Mouse (Mus musculus) embryo, embryonic 11 days (tissue): Measurements from ENCODE around the gene Erc1.
A peak's percentile ranks its signal among the peaks of the same experiment; 100 is the strongest.
"Not testable (repeated sequence)": the region's sequence is repeated elsewhere in the genome, so short reads cannot be mapped to it uniquely, and the experiment has no call there.

ENCODE experiments used
- DNase-seq: peaks from one replicate; pipeline ENCODE4 v3.0.0-alpha.2; 2015

Gene Erc1

GRCm38 (mm10) chr6:119848034-119848695 is at the start of gene Erc1:
Gene Erc1, minus strand, starts transcription at chr6:119848167.
- peak; percentile 95 for DNase-seq

- DNase-seq, result no peak
Observed at GRCm38 (mm10) chr6:119892711-119893110, 44.7 kb upstream of the Erc1 start.

- DNase-seq, result no peak
Observed at GRCm38 (mm10) chr6:119883151-119883550, 35.2 kb upstream of the Erc1 start.

GRCm38 (mm10) chr6:119864341-119865034 is 16.5 kb upstream of the Erc1 start:
- DNase-seq, result no peak

GRCm38 (mm10) chr6:119861519-119861918 is 13.6 kb upstream of the Erc1 start:
- peak; percentile 13 for DNase-seq

- no peak for DNase-seq
Observed at GRCm38 (mm10) chr6:119860236-119860635, 12.3 kb upstream of the Erc1 start.

- no peak for DNase-seq
Observed at GRCm38 (mm10) chr6:119855471-119855870, 7.5 kb upstream of the Erc1 start.

- peak; percentile 13 for DNase-seq
Observed at GRCm38 (mm10) chr6:119854156-119854555, 6.2 kb upstream of the Erc1 start.

GRCm38 (mm10) chr6:119849858-119850257 is 1.9 kb upstream of the Erc1 start:
- no peak for DNase-seq

- no peak for DNase-seq
Observed at GRCm38 (mm10) chr6:119849348-119849709, 1.4 kb upstream of the Erc1 start.

GRCm38 (mm10) chr6:119848696-119849347 is 855 bp upstream of the Erc1 start:
- DNase-seq, result no peak

GRCm38 (mm10) chr6:119847518-119848033 is 391 bp downstream of the Erc1 start:
- DNase-seq, result peak; percentile 83

GRCm38 (mm10) chr6:119846751-119847517 is 1.0 kb downstream of the Erc1 start:
- peak; percentile 14 for DNase-seq

- no peak for DNase-seq
Observed at GRCm38 (mm10) chr6:119829951-119830350, 18.0 kb downstream of the Erc1 start.

GRCm38 (mm10) chr6:119828165-119828564 is 19.8 kb downstream of the Erc1 start:
- DNase-seq, result no peak

GRCm38 (mm10) chr6:119826701-119827100 is 21.3 kb downstream of the Erc1 start:
- DNase-seq, result no peak

- no peak for DNase-seq
Observed at GRCm38 (mm10) chr6:119822216-119822615, 25.8 kb downstream of the Erc1 start.

- no peak for DNase-seq
Observed at GRCm38 (mm10) chr6:119821158-119821557, 26.8 kb downstream of the Erc1 start.

- DNase-seq, result no peak
Observed at GRCm38 (mm10) chr6:119818541-119818940, 29.4 kb downstream of the Erc1 start.

- no peak for DNase-seq
Observed at GRCm38 (mm10) chr6:119815426-119815825, 32.5 kb downstream of the Erc1 start.

GRCm38 (mm10) chr6:119813055-119813454 is 34.9 kb downstream of the Erc1 start:
- not testable (repeated sequence) for DNase-seq

- DNase-seq, result no peak
Observed at GRCm38 (mm10) chr6:119808726-119809505, 39.1 kb downstream of the Erc1 start.
